Mouse (Mus musculus) myocyte (in vitro differentiated cells): ENCODE measurements around the gene Pygl.

Experiments used
- CEBPB ChIP-seq: IDR thresholded peaks from 2 replicates; pipeline ENCODE4 v1.6.1; 2011; ENCODE audit warnings: mild to moderate bottlenecking, moderate library complexity; ENCODE audit not compliant: poor library complexity, insufficient read depth, severe bottlenecking
- E2F4 ChIP-seq: IDR thresholded peaks from one replicate; pipeline ENCODE4 v1.6.1; 2011; ENCODE audit warnings: mild to moderate bottlenecking, control low read depth, moderate library complexity; ENCODE audit not compliant: insufficient read depth
- MAX ChIP-seq: IDR thresholded peaks from one replicate; pipeline ENCODE4 v1.6.1; 2011; ENCODE audit warnings: low read depth, mild to moderate bottlenecking, control low read depth
- MYOD1 ChIP-seq, 3 experiments: IDR thresholded peaks; one replicate each; pipeline ENCODE4 v1.6.1; 2011; ENCODE audit warnings: control low read depth in 2 of 3, low read depth in 2 of 3, mild to moderate bottlenecking in 2 of 3, moderate library complexity in 1 of 3; ENCODE audit not compliant: insufficient read length in 2 of 3, control insufficient read depth in 1 of 3
- MYOG ChIP-seq, 3 experiments: IDR thresholded peaks; one replicate each; pipeline ENCODE4 v1.6.1; 2011; ENCODE audit warnings: control low read depth in 2 of 3, low read depth in 2 of 3, mild to moderate bottlenecking in 2 of 3; ENCODE audit not compliant: insufficient read length in 2 of 3, control insufficient read depth in 1 of 3, insufficient read depth in 1 of 3
- POLR2A ChIP-seq: IDR thresholded peaks from one replicate; pipeline ENCODE4 v1.6.1; 2011; ENCODE audit warnings: low read depth, mild to moderate bottlenecking, control low read depth, moderate library complexity; ENCODE audit not compliant: insufficient read length
- REST ChIP-seq: IDR thresholded peaks from one replicate; pipeline ENCODE4 v1.6.1; 2011; ENCODE audit warnings: mild to moderate bottlenecking, control low read depth, moderate library complexity; ENCODE audit not compliant: insufficient read depth, insufficient read length
- SRF ChIP-seq: IDR thresholded peaks from one replicate; pipeline ENCODE4 v1.6.1; 2011; ENCODE audit warnings: low read depth; ENCODE audit not compliant: control insufficient read depth, insufficient read length
- USF1 ChIP-seq: IDR thresholded peaks from one replicate; pipeline ENCODE4 v1.6.1; 2011; ENCODE audit warnings: low read depth, mild to moderate bottlenecking, control low read depth, moderate library complexity

- TF ChIP-seq CEBPB (no peak), POLR2A (no peak), MAX (no peak), E2F4 (no peak), MYOD1 (IDR thresholded peaks at IDR 0.05; ENCODE audit: control insufficient read depth in 1 of 3, insufficient read length in 2 of 3, low read depth in 2 of 3) (no peak), MYOG (IDR thresholded peaks at IDR 0.05; ENCODE audit: control insufficient read depth in 1 of 3, insufficient read depth in 1 of 3, insufficient read length in 2 of 3, low read depth in 2 of 3) (no peak), REST (no peak), SRF (no peak), USF1 (no peak)
These were observed 70.2 kb downstream of the Pygl start for GRCm38 (mm10) chr12:70161057-70161456.
